Mouse (Mus musculus) midbrain, embryonic 14.5 days (tissue): ENCODE measurements around the gene Fermt2. TPM values are rescaled to one million over a fixed set of nuclear protein-coding genes. Genes with fewer than 3 reads are reported as not detected.
"Not testable (repeated sequence)": the region's sequence is repeated elsewhere in the genome, so short reads cannot be mapped to it uniquely, and the experiment has no call there.

Source experiments
- ATAC-seq: fragments of 200-750 bp; cut with Nextera tagmentation; 2 replicates; pipeline ENCODE4 v1.8.0; 2017; ENCODE audit warnings: moderate number of reproducible peaks, moderate library complexity; ENCODE audit not compliant: low FRiP score, low TSS enrichment
- DNase-seq: peaks from one replicate; pipeline ENCODE4 v3.0.0-alpha.2; 2015
- H3K27ac ChIP-seq: fragments of 300-500 bp; sonication (generic); replicated peaks from 2 replicates; pipeline ENCODE4 v1.5.1; 2014; ENCODE audit warnings: mild to moderate bottlenecking, low read depth, low read length, moderate library complexity
- H3K27me3 ChIP-seq: fragments of 300-500 bp; sonication (generic); 2 replicates; pipeline ENCODE4 v1.6.1; 2014; ENCODE audit warnings: low read length, control low read depth, mixed read lengths; ENCODE audit not compliant: control insufficient read depth, insufficient read depth
- H3K36me3 ChIP-seq: fragments of 300-500 bp; sonication (generic); 2 replicates; pipeline ENCODE4 v1.6.1; 2014; ENCODE audit warnings: low read length, control low read depth; ENCODE audit not compliant: control insufficient read depth, insufficient read depth
- H3K4me1 ChIP-seq: fragments of 300-500 bp; sonication (generic); 2 replicates; pipeline ENCODE4 v1.6.1; 2014; ENCODE audit warnings: mild to moderate bottlenecking, antibody characterized with exemption, low read length, control low read depth; ENCODE audit not compliant: control insufficient read depth, insufficient read depth
- H3K4me2 ChIP-seq: fragments of 300-500 bp; sonication (generic); 2 replicates; pipeline ENCODE4 v1.6.1; 2014; ENCODE audit warnings: mild to moderate bottlenecking, low read length, moderate library complexity
- H3K4me3 ChIP-seq: fragments of 300-500 bp; sonication (generic); replicated peaks from 2 replicates; pipeline ENCODE4 v1.5.1; 2014; ENCODE audit warnings: low read depth, low read length
- H3K9ac ChIP-seq: fragments of 300-500 bp; sonication (generic); replicated peaks from 2 replicates; pipeline ENCODE4 v1.6.1; 2014; ENCODE audit warnings: mild to moderate bottlenecking, low read length, moderate library complexity
- H3K9me3 ChIP-seq: fragments of 300-500 bp; sonication (generic); 2 replicates; pipeline ENCODE4 v1.6.1; 2016; ENCODE audit warnings: low read length, control low read depth, mixed read lengths; ENCODE audit not compliant: control insufficient read depth
- WGBS: fragments of 180-500 bp; shearing (Covaris S2); extraction: QIAGEN DNeasy Blood & Tissue Kit; methylation state at CpG from one replicate; pipeline ENCODE4 v1.1.7; 2014; 5-methylcytosine and 5-hydroxymethylcytosine counted together
- polyA plus RNA-seq: library from polyadenylated mRNA; unstranded; fragments of >200 nt; fragmentation: Nextera tagmentation; extraction: Ambion mirVana; gene quantifications from 2 replicates; pipeline ENCODE4 v1.2.1, GENCODE M21; 2014

The Fermt2 gene
- polyA plus RNA-seq, 1 experiment from 2014 or later: 49.1 TPM

- Histone ChIP-seq H3K36me3 (peaks cover 11% of the 10 kb centered on the region; the same call in 1 of the 2 replicates), H3K9me3 (0 out of 2 replicates have a peak, but pooled peaks cover 3% of the 10 kb centered on the region), H3K27ac (no peak overlapping the region), H3K4me1 (peaks cover 16% of the 10 kb centered on the region; the same call in 1 of the 2 replicates), H3K9ac (no peak overlapping the region), H3K27me3 (no peaks in the 10 kb centered on the region), H3K4me2 (no peak overlapping the region), H3K4me3 (no peak overlapping the region)
- DNase-seq: no peak
- ATAC-seq: no peak
- WGBS: 63% methylated on average over 3 of the region's 3 CpGs
Measured at GRCm38 (mm10) chr14:45503934-45504333, 26.0 kb downstream of the Fermt2 start.

GRCm38 (mm10) chr14:45500052-45500451 is 29.9 kb downstream of the Fermt2 start:
- DNase-seq (no peak), ATAC-seq (no peak)
- WGBS: 84% methylated on average over 11 of the region's 11 CpGs
- Histone ChIP-seq H3K27me3 (no peaks in the 10 kb centered on the region), H3K4me3 (no peak overlapping the region), H3K4me2 (no peak overlapping the region), H3K36me3 (peaks cover 11% of the 10 kb centered on the region; the same call in 1 of the 2 replicates), H3K9ac (no peak overlapping the region), H3K9me3 (no peaks in the 10 kb centered on the region), H3K4me1 (no peaks in the 10 kb centered on the region), H3K27ac (no peak overlapping the region)

- peaks cover 13% of the 10 kb centered on the region; the same call in 1 of the 2 replicates for H3K36me3 ChIP-seq
- no peak for DNase-seq
- H3K9ac ChIP-seq: no peak overlapping the region
- peaks cover 5% of the 10 kb centered on the region; the same call in 1 of the 2 replicates for H3K9me3 ChIP-seq
- WGBS: 79% methylated on average over 3 of the region's 3 CpGs
- no peaks in the 10 kb centered on the region for H3K4me1 ChIP-seq
- no peaks in the 10 kb centered on the region for H3K27me3 ChIP-seq
- H3K27ac ChIP-seq: no peak overlapping the region
- ATAC-seq: no peak
- H3K4me2 ChIP-seq: no peak overlapping the region
- H3K4me3 ChIP-seq: no peak overlapping the region
Measured at GRCm38 (mm10) chr14:45497116-45497515, 32.8 kb downstream of the Fermt2 start.

- WGBS: 96% methylated on average over 14 of the region's 14 CpGs
- not testable (repeated sequence) for H3K4me2 ChIP-seq, H3K27ac ChIP-seq, DNase-seq, H3K9me3 ChIP-seq, H3K27me3 ChIP-seq, H3K4me1 ChIP-seq, ATAC-seq, H3K9ac ChIP-seq, H3K4me3 ChIP-seq
- H3K36me3 ChIP-seq: peaks cover 13% of the 10 kb centered on the region; the same call in 1 of the 2 replicates
Measured at GRCm38 (mm10) chr14:45495810-45496209, 34.1 kb downstream of the Fermt2 start.

- peaks cover 6% of the 10 kb centered on the region; the same call in 1 of the 2 replicates for H3K36me3 ChIP-seq
Measured at GRCm38 (mm10) chr14:45493891-45494290, 36.0 kb downstream of the Fermt2 start.

GRCm38 (mm10) chr14:45492668-45493067 is 37.2 kb downstream of the Fermt2 start:
- Histone ChIP-seq H3K9me3 (peaks cover 5% of the 10 kb centered on the region; the same call in 1 of the 2 replicates), H3K4me1 (no peaks in the 10 kb centered on the region), H3K9ac (no peak overlapping the region), H3K4me2 (no peak overlapping the region), H3K27me3 (no peaks in the 10 kb centered on the region), H3K4me3 (no peak overlapping the region), H3K27ac (no peak overlapping the region), H3K36me3 (0 out of 2 replicates have a peak, but pooled peaks cover 6% of the 10 kb centered on the region)
- ATAC-seq (no peak), DNase-seq (no peak)
- 98% methylated on average over 4 of the region's 4 CpGs for WGBS

More at GRCm38 (mm10) chr14:45493891-45494290, 36.0 kb downstream of the Fermt2 start:
- WGBS: 93% methylated on average over 4 of the region's 4 CpGs
- Histone ChIP-seq H3K9me3 (peaks cover 5% of the 10 kb centered on the region; the same call in 1 of the 2 replicates), H3K4me2 (no peak overlapping the region), H3K27ac (no peak overlapping the region), H3K27me3 (no peaks in the 10 kb centered on the region), H3K4me3 (no peak overlapping the region), H3K9ac (no peak overlapping the region), H3K4me1 (no peaks in the 10 kb centered on the region)
- DNase-seq: no peak
- no peak for ATAC-seq

GRCm38 (mm10) chr14:45492038-45492437 is 37.9 kb downstream of the Fermt2 start:
- Histone ChIP-seq H3K27me3 (no peaks in the 10 kb centered on the region), H3K4me1 (no peaks in the 10 kb centered on the region), H3K9ac (no peak overlapping the region), H3K4me3 (no peak overlapping the region), H3K36me3 (0 out of 2 replicates have a peak, but pooled peaks cover 6% of the 10 kb centered on the region), H3K4me2 (no peak overlapping the region), H3K27ac (no peak overlapping the region), H3K9me3 (peaks cover 5% of the 10 kb centered on the region; the same call in 1 of the 2 replicates)
- DNase-seq (no peak), ATAC-seq (no peak)
- 94% methylated on average over 4 of the region's 4 CpGs for WGBS

- WGBS: 97% methylated on average over 2 of the region's 2 CpGs
- not testable (repeated sequence) for H3K9me3 ChIP-seq, H3K27ac ChIP-seq, H3K4me1 ChIP-seq, H3K9ac ChIP-seq, ATAC-seq, H3K36me3 ChIP-seq, H3K4me2 ChIP-seq, H3K27me3 ChIP-seq, DNase-seq, H3K4me3 ChIP-seq
Measured at GRCm38 (mm10) chr14:45487201-45487600, 42.7 kb downstream of the Fermt2 start.

- not testable (repeated sequence) for H3K27me3 ChIP-seq, H3K4me2 ChIP-seq, H3K4me3 ChIP-seq, DNase-seq, H3K9ac ChIP-seq, H3K4me1 ChIP-seq, H3K9me3 ChIP-seq, ATAC-seq, H3K27ac ChIP-seq
- H3K36me3 ChIP-seq: peaks cover 14% of the 10 kb centered on the region
- WGBS: 96% methylated on average over 11 of the region's 11 CpGs
Measured at GRCm38 (mm10) chr14:45483361-45483760, 46.6 kb downstream of the Fermt2 start.
